Mouse (Mus musculus) embryo, embryonic 9.5 days (tissue): ENCODE results near the gene Ssbp4.
"Not testable (repeated sequence)": the region's sequence is repeated elsewhere in the genome, so short reads cannot be mapped to it uniquely, and the experiment has no call there.

ENCODE experiments used
- DNase-seq: peaks from one replicate; pipeline ENCODE4 v3.0.0-alpha.2; 2017; ENCODE audit errors: extremely low spot score

Gene Ssbp4

DNA sequence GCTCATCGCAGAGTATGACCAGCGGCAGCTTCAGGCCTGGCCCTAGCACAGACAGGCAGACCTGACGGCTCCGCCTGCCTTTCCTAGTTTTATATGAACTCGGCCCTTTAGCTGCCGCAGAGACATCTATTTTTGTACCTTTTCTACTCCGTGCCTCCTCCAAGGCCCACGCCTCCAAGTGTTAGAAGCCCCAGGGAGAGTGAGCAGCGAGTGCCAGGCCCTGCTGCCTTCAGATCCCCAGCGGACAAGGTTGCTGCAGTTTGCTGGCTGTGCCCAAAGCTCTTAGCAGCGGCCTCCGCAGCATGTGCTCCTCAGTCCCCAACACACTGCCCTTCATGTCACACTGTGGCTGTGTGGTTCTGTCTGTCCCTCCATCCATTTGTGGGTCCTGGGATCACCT lies 17.1 kb downstream of the Ssbp4 start:
- no peak for DNase-seq

DNA sequence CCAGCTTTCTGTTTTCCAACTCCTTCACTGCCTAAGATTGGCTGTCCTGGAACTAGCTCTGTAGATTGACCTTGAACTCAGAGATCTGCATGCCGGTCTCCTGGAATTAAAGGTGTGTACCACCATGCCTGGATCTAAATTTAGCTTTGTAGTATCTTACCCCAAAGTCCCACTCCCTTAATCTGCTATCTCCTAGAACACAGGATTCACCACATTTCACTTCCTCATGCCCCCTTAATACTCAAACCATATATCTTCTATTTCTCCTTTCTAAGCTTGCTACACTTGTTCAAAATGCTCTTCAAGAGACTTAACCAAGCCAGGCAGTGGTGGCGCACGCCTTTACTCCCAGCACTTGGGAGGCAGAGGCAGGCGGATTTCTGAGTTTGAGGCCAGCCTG lies 20.7 kb downstream of the Ssbp4 start:
- not testable (repeated sequence) for DNase-seq

DNA sequence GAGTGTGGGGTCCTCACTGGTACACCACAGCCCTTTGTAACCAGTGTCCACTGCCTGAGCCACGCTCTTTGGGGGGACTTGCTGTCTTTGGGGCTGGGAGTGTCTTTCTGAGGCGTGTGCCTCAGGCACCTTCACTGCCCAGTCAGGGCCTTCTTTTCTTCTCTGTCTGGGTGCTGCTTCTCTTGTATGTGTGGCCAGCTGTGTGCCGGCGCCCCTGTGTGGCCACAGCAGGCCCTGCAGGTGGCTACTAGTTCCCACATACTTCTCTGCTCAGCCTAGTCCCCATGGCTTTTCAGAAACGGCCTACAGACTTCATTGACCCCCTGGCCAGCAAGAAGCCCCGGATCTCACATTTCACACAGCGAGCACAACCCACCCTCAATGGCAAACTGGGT lies 23.4 kb downstream of the Ssbp4 start:
- DNase-seq: peak; percentile 36

DNA sequence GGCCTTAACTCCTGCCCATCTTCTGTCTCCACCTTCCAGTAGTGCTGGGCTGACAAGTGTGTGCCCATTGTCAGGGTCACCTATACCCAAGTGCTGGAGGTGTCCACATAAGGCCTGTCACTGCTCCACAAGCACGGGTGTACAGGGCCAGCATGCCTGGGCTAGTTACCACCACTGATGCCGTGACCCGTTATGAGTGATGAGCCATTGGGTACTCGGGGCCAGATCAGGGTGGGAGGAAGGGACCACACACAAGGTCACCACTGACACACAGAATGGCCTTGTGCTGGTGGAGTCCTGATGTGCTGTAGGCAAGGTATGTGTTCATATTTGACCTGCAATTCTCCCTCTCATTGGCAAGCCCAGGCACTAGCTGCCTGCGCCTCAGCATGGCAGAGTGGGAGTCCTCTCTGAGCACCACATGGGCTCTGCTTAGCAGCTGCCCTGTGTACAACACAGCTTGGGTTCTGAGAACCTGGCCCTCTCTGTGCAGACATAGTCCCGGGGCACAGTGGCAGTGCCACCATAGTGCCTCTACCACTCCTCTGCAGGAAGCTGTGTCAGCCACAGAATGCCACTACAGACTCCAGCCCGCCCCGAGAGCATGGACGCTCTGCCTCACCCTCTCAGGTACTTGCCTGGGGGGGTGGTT lies 23.9 kb downstream of the Ssbp4 start:
- DNase-seq: no peak

DNA sequence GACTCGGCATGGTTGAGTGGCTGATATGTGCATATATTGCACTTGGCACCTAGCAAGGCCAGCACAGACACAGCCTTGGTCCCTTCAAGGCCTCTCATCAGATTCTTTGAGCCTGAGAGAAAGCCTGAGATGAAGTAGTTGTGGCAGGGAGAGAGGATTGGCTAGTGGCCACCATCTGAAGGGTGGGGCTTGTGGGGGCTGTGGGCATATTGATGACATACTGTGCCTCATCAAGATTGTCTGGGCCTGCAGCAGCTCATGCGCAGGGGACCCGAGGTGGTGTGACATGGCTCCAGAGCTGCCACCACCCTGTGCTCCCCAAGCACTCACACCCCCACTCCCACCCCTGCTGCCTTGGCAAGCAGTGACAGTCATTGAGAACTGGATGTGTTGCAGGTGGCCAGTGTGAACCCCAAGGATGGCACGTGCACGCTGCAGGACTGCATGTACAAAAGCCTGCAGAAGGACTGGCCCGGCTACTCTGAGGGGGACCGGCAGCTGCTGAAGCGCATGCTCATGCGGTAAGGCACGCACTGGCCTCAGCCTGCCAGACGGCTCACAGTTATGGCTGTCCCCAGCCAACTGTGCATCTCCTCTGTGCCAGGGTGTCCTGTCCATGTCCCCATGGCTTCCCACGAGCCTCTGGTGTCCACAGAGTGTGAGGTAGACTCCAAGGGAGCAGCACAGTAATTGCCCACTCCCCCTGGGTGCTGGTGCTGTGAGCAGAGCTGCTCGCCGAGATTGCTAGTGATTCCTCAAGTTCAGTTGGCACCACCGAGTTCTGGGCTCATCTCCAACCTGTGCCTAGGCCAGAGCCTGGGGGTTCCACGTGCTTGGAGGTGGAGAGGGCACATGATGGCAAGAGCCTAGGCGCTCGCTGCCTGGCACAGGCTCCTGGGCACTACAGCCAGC lies 24.9 kb downstream of the Ssbp4 start:
- DNase-seq: no peak

DNA sequence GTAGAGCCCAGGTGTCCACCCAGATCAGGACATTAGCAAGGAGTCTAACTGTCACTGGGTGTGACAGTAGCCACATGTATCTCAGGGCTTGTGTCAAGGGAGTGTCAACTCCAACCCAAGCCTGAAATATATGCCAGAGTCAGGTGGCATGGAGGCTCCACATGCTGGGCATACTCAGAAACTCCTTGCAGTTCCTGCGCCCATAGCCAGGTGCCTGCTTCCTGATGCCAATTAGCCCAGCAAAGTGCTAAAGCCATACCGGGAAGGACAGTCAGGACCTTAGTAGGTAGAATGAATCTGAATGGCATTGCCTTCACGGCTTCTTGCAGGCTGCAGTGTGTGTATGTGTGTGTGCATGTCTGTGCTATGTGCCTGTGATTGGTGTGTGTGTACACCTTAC lies 31.5 kb downstream of the Ssbp4 start:
- no peak for DNase-seq

DNA sequence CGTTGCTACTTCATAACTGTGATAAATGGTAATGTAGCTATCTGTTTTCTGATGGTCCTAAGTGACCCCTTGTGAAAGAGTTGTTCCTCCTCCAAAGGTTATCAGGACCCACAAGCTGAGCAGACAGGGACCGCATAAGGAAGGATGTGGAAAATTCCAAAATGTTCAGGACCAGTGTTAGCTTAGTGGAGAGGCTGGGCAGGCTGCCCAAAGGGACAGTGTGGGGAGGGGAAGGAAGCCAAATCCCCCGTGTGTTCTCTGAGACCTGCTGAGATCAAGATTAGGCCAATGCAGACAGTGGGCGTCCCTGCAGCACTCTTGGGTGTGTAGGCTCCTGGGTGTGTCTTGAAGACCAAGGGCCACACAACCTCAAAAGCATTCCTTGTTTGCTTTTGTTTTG lies 33.8 kb downstream of the Ssbp4 start:
- no peak for DNase-seq

DNA sequence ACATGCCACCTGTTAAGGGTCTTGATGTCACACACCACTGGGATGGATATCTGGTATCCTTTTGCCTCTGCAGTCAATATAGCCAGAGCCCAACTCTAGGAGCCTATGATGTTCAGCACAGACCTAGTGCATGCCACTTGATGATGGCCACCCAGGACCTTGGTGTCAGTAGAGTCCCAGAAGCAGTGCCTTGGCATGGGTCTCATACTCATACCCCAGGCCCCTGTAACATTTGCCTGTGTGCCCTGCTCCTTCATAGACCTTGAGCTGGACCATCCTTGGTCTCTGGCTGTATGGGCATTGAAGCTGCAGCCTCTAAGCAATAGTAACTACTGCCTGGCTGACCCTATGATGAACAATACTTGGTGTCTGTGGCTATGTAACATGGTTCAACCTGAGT lies 34.4 kb downstream of the Ssbp4 start:
- DNase-seq: no peak

DNA sequence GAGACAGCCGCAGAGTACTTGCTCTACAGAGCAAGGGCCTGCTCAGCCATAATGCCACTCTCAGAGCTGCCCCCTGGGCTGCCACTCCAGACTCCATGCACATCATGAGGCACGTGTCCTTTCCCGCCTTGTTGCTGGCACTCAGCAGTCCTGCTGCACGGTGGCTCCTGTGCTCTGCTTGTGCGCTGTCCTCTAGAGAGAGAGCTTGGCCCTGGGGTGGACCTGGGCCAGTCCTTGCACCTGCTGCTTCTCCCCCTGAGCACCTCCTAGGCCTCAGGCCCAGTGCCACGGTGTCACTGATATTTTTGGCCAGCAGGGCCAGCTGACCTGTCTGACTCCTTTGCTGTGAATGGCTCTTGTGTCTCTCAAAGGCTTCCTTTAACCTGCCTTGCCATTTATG lies 37.7 kb downstream of the Ssbp4 start:
- DNase-seq: no peak

DNA sequence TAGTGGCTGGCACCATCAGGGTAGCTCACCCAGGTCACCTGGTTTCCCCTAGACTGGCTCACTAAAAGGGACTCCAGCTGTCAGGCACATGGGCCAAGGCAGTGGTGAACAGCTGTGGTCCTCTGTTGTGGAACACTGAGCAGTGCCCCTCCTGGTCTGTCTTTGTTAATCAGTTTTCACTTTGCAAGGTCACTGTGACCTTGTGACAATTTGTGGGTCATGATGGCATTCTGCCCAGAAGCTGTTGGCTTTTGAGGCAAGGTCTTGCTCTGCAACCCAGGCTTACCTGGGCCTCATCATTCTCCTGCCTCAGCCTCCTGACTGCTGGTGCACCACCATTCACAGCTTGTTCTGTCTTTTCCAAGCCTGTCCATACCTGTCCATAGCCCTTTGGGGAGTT lies 38.3 kb downstream of the Ssbp4 start:
- DNase-seq: no peak

DNA sequence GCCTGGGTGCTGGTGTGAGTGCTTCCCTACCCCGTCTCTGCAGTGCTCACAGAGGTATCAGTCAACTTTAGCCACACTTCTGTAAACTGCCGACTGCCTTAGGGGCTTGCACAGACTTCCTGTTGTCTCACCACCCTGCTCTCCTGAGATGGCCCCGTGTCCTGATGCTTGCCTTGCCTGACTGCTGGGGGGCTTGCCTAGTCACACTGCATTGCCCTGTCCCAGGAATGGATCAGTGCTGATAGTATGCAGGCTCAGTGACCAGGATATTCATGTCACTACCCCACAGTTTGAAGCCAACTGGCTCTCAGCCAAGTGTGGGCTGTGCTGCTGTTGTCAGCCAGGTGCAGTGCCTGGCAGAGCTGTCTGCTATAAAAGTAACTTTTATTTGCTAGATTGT lies 43.1 kb downstream of the Ssbp4 start:
- DNase-seq: no peak

DNA sequence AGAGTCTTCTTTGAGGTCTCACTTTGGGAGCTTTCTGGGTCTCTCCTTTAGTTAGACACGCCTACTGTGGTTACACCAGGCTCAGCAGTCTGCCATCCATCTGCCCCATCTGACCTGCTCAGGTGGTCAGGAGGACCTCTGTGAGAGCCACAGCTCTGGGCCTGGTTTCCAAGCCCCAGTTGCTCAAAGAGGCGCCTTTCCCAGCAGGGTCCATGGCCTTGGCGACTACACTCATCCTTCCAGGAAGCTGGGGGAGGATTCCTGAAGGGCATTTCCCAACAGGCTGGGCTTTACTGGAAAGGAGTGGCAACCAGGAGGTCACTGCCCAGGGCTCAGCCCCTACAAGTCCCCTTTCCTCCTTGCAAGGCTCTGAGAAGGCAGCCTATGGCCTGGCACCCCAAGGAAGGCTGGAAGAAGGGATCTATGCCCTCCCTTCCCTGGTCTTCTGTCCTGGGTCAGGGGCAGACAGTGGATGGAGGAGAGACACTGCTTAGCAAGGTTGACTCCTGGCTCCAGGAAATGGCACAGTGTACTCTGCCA lies 43.9 kb downstream of the Ssbp4 start:
- no peak for DNase-seq

DNA sequence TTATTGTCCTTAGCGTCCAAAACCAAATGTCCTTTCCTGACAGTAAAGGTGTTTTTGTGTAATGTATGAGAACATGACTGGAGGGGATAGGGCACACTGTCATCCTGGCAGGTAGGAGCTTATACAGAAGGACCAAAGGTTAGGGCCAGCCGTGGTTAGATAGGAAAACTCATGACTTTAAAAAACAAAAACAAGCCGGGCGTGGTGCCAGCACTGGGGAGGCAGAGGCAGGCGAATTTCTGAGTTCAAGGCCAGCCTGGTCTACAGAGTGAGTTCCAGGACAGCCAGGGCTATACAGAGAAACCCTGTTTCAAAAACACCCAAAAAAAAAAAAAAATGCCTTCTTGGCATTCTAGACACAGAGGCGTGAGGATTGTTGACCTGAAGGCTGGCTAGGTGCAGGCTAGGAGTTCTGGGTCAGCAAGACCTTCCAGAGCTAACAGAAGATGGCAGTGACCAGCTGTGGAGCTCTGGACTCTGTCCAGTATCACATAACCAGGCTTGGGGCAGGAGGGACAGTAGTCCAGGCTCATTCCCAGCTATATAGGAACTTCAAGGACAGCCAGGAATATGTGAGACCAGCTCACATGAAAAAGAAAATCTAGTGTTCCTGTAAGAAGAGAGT lies 44.8 kb downstream of the Ssbp4 start:
- no peak for DNase-seq

DNA sequence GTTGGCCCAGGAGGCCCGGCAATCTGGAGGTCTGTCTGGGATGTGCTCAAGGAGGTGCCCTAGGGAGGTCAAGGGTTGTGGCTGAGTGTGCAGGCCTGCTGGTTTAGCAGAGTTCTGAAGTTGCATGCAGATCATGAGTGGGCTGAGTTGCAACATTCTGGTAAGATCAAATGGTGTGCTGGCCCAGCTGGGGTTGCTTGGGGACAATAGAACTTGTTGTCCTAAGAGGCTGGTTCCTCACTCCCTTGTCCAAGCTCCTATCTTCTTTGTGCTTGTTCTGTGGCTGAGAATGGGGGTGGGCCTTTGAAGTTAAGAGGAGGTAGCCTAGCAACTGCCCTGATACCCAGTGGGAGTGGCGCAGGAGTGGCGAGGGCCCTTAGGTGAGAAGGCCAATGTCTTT lies 45.9 kb downstream of the Ssbp4 start:
- no peak for DNase-seq

DNA sequence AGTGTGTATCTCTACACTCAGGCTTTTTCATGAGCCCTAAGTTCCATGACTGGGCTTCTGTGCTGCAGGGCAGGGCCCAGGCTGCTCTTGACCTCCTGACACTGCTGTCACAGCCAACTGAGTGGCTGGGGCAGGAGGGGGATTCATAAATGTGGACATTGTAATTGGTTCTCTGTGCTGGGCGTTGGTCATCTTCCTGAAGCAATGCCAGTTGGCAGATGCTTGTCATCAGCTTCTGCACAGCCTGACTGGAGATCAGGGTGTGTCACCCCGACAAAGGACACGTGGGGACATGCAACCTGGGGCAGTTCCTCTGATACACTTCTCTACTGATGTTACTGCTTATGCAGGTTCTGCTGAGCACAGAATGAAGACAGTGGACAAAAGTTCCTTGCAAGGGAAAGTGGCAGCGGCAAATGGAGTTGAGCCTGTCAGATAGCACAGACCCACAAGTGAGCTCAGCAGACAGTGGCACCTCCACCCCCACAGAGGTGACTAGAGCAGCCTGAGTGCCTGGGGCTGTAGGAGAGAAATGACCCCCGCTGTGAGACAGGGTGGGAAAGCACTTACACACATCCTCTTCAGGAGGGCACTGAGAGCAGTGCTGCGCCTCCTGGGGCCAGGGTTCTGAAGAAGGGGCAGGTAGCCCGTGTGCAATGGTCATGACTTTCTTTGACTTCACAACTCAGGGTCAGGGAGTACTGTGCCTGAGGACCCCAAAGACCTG lies 46.7 kb downstream of the Ssbp4 start:
- DNase-seq: no peak

DNA sequence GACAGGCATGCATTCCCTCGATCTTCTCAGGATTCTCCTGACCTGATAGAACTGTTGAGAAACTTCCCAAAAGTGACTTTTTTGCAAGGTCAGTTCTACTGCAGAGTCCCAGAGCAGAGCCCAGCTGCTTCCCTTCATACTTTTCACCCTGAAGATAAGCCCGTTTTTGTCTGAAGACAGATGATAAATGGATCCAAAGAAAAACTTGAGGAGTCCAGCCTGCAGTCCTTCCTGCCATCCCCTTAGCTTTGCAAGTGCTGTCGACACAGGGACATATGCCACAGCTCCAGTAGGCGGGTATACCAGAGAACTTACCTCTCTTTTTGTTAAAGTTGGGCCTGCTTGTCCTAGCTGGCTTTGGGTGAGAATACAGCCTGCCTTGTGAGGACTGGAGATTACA lies 47.3 kb downstream of the Ssbp4 start:
- no peak for DNase-seq

DNA sequence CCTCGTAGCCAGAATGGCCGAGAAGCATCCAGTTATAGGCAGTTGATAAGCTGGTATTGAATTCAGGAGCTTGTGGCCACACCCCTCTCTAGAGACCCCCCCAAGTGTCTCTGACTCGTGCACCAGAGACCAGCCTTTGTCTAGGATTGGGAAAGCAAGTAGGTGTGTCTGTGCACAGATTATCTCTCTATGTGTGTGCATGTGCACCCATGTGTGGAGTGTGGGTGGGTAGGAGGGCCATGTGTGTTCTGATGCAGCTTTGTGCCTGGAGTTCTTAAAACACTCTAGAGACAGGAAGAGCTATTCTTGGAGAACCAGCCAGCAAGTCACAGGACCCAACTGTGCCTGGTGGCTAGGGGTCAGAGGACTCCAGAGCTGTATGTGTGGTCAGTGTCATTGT lies 48.1 kb downstream of the Ssbp4 start:
- no peak for DNase-seq

DNA sequence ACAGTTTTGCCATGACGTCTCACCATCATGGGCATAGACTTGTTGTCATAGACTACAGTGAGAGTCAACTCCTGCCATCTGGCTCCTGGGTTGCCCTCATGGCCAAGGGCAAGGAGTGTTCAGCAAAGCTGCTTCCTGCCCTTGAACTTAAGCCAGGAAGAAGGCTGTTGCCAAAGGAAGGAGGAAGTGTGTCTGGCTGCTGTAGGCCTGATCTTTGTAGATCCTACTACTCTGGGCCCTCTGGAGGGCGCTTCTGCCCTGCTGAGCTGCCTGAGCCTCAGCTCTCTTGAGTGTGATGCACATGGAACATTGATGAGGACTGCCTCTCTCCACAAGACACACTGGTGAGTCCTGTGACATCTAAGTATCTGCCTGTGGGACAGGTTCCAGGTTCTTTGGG lies 48.6 kb downstream of the Ssbp4 start:
- DNase-seq: no peak

DNA sequence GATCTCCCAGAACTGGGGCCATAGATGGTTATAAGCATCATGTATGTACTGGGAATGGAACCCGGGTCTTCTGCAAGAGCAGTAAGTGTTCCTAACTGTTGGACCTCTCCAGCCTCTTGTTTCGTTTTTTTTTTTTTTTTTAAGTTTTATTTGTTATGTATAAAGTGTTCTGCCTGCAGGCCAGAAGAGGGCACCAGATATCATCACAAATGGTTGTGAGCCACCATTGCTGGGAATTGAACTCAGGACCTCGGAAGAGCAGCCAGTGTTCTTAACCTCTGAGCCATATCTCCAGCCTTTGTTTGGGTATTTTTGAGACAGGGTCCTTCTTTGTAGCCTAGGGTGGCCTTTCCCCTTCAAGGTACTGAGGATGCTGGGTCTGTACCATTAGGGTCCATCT lies 49.7 kb downstream of the Ssbp4 start:
- DNase-seq: no peak

DNA sequence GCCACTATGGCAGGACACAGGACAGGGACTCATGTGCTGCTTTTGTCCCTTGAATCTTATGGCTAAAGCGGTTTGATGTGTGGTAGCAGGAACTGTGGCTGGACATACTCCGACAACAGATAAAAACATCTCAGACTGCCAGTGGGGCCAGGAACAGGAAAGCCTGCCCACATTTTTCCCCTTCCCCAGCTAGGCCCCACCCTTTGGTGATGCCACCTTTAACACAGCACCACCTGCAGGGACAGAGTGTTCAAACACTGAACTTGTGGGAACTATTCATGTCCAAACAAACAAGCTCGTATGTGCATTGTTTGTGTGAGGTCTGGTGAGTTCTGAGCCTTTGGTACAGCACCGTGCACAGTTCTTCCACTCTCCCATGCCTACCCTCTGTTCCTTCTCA lies 50.3 kb downstream of the Ssbp4 start:
- DNase-seq: no peak

DNA sequence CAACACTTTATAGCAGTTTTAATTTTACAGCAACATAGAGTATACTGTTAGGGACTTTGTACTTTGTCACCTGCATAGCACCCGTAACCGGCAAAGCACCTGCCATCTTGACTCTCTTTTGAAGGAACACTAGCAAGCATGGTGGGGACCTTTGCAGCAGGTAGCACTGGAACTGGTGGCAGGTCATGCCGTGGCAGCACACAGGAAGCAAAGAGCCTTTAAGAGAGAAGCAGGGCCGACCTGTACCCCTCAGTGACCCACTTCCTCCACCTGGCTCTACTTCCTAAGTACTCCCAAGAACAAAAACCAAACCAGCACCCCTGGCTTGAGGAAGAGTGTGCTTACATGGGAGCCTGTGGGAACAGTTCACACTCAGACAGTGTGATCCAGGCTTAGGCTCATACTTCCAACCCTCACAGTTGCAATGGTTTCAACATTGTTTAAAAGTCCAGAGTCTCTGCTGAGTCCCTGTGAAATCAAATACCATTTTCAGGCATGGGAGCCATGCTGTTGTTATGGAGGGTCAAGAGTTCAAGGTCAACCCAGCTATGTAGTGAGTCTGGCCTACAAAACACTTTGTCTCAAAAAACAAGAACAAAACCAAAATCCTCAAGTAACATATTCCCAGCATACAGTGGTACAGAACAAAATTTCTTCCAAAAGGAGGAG lies 53.5 kb downstream of the Ssbp4 start:
- DNase-seq: no peak

DNA sequence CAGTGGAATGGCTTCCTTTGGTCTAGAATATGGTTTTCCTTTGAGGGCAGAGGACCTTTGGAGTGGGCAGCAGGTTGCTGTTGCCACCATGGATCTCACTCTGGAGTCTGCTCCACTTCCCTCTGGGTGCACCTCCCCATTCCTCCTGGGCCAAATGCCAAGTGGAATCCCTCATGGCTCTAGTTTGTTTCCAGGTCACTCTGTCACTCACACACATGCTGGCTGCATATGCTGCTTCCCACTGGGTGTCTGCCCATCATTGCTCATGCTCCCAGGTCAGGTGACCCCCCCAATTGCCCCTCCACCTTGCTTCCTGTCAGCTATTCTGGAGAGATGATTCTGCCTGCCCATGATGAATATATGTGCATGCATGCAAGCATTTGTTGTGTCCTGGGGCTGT lies 54.9 kb downstream of the Ssbp4 start:
- no peak for DNase-seq
